Mouse (Mus musculus): ENCODE measurements around the gene Lama5. TPM values are rescaled to one million over a fixed set of nuclear protein-coding genes. Genes with fewer than 3 reads are reported as not detected.
A peak's percentile ranks its signal among the peaks of the same experiment; 100 is the strongest.

Gene Lama5
- total RNA-seq, 2 experiments from 2014 or later, result 47.5 to 66.5 TPM

- no peak for DNase-seq (ENCODE audit: low spot score in 2 of 2)
Measured at GRCm38 (mm10) chr2:180255701-180256100, 30.0 kb upstream of the Lama5 start.

- DNase-seq (ENCODE audit: low spot score in 2 of 2), result no peak
Measured at GRCm38 (mm10) chr2:180254436-180255209, 29.0 kb upstream of the Lama5 start.

DNA sequence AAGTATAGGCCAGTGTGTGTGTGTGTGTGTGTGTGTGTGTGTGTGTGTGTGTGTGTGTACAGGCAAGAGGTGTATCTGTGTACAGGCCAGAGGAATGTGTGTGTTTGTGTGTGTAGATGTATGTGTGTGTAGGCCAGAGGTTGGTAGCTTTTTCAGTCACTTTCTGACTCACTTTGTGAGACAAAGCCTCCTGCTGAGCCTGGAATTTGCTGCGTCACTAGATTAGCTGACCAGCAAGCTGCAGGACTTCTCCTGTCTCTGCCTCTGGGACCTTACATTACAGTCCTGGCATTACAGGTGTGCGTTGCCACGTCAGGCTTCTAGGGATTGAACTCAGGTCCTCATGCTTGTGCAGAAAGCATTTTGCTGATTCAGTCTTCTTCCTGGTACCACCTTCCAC is 26.2 kb upstream of the Lama5 start:
- no peak for DNase-seq (ENCODE audit: low spot score in 2 of 2)

GRCm38 (mm10) chr2:180250930-180251611 is 25.4 kb upstream of the Lama5 start:
- DNase-seq (ENCODE audit: low spot score in 2 of 2), result peak in 1 of 2 experiments; percentile 59

- no peak for DNase-seq (ENCODE audit: low spot score in 2 of 2)
Measured at GRCm38 (mm10) chr2:180248947-180249660, 23.4 kb upstream of the Lama5 start.

DNA sequence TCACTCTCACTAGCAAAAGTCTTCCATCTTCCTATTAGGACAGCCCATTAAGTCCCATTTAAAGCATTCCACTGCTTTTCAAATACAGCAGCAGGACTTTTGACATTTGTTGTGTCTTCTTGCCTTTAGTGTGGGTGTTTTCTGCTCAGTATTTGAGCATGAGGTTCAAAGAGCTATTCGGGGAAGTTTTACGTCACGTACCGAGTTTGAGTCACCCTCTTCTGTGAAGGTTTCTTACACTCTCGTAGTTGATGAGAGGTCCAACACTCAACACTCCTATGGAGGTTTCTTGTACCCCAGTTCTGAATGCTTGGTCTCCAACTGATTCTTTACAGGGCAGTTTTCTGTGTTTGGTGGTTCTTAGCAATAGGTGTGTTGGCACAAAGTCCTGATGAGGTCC is 22.3 kb upstream of the Lama5 start:
- no peak for DNase-seq (ENCODE audit: low spot score in 2 of 2)

DNA sequence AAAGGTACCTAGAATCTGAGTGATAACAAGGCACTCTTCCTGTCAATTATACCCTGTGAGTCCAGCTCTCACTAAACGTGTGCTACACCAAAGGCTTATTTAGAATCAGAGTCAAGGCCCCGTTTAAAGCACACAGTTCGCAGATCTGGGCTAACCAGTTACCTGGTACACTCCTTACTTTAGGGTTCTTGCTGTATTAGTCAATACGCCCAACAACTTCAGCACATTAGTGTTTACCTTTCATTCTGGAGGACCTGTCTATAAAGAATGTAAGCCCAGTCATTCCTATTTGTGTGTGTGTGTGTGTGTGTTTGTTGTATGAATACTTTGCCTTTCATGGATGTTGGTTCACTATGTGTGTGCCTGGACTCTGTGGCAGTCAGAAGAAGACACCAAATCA is 17.4 kb upstream of the Lama5 start:
- no peak for DNase-seq (ENCODE audit: low spot score in 2 of 2)

DNA sequence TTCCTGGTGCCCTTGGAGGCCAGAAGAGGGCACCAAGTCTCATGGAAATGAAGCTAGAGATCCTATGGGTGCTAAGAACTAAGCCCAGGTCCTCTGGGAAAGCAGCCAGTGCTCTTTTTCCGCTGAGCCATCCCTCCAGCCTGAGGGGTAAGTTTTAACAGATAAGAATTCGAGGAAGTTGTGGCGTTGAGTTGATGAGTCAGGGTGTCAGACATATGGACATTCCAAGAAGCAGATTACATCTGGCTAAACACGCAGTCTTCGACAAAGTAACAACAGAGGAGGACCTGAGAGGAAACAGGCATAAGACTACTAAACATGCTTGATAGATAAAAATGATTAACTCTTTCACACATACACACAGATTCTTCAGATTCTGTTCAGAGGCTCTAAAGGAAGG is 12.9 kb upstream of the Lama5 start:
- no peak for DNase-seq (ENCODE audit: low spot score in 2 of 2)

GRCm38 (mm10) chr2:180237601-180238345 is 12.1 kb upstream of the Lama5 start:
- no peak for DNase-seq (ENCODE audit: low spot score in 2 of 2)

- no peak for DNase-seq (ENCODE audit: low spot score in 2 of 2)
Measured at GRCm38 (mm10) chr2:180236930-180237329, 11.3 kb upstream of the Lama5 start.

- DNase-seq (ENCODE audit: low spot score in 2 of 2), result no peak
Measured at GRCm38 (mm10) chr2:180236500-180236899, 10.8 kb upstream of the Lama5 start.

DNA sequence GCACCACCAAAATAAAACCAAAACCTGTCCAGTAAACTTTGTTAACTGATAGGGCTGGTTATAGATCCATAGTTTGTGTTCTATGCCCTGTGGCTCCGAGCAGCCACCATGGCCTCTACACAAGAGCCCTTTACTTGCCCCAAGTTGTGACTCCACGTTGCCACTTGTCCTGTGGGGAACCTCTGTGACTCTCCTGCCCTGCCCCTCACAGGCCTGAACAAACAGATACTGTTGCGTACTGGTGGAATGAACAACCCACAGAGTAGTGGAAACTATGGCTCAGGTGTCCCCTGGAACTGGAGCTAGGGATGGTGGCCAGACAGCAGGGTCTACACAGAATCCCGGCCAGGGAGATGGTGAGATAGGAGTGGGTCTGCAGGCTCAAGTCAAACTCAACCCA is 10.1 kb upstream of the Lama5 start:
- DNase-seq (ENCODE audit: low spot score in 2 of 2), result no peak

GRCm38 (mm10) chr2:180234980-180235379 is 9.3 kb upstream of the Lama5 start:
- no peak for DNase-seq (ENCODE audit: low spot score in 2 of 2)

- no peak for DNase-seq (ENCODE audit: low spot score in 2 of 2)
Measured at GRCm38 (mm10) chr2:180234353-180234752, 8.7 kb upstream of the Lama5 start.

GRCm38 (mm10) chr2:180233101-180233904 is 7.6 kb upstream of the Lama5 start:
- DNase-seq (ENCODE audit: low spot score in 2 of 2), result no peak

- no peak for DNase-seq (ENCODE audit: low spot score in 2 of 2)
Measured at GRCm38 (mm10) chr2:180230482-180230881, 4.8 kb upstream of the Lama5 start.

DNA sequence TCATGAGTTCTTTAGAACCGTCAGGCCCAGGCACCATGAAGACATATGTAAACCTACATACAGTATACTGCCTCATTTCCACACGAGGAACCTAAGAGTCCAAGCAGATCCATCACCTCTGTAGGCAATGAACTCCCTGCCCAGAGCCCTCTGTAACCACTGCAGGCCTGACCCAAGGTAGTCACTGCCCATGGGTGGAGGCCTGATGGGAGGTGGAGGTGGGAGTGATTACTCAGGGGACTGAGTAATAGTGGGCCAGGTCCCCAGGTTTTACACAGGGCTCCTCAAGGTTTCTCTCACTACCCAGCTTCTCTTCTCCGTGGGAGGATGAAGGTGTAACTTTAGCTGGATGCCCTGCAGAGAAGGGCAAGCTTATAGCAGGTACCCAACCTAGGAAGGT is 3.5 kb upstream of the Lama5 start:
- DNase-seq (ENCODE audit: low spot score in 2 of 2), result no peak

DNA sequence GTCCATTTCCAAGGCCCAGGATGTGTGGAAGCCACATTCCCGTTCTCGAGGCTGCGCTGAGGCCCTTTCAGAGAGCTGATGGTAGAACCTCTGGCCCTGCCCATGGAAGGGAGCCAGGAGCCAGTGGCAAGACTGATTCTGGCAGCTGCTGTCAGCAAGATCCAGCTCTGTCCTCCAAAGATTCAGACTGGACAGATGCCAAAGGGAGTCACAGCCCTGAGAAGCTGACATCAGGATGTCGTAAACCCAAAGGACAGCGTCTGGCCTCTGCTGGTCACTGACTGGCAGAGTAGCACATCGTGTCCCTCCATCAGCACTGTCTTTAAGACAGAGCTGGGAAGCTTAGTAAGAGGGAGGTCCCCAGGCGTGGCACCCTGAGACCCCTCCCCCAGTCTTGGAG is 2.9 kb upstream of the Lama5 start:
- DNase-seq (ENCODE audit: low spot score in 2 of 2), result peak in 1 of 2 experiments; percentile 63

DNA sequence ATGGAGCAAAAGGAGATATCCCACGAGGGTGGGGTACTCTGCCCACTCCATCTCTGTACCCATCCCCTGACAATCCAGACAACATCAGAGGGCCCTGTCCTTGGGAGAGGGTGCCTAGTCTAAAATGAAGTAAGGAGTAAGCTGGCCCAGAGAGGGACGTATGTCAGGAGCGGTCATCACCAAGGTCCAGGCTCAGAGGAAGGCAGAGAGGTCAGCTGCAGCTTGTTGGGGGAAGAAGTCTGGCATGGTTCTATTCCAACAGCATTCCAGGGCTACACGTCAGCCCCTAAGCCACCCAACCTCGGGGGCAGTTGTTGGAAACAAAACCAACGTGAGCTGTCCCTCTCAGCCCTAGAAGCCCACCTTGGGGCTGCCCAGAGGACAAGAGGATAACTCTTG is 2.4 kb upstream of the Lama5 start:
- DNase-seq (ENCODE audit: low spot score in 2 of 2), result no peak

GRCm38 (mm10) chr2:180227262-180228059 is 1.8 kb upstream of the Lama5 start:
- no peak for DNase-seq (ENCODE audit: low spot score in 2 of 2)
